Mouse (Mus musculus) T-helper 17 cell (primary cell): Measurements from ENCODE around the gene Ccdc86.

ENCODE experiments used
- in situ Hi-C, 2 experiments: fragments of 300-600 bp; cut with MboI, MseI; formaldehyde crosslinking; loops; 1 replicate in 1 of 2; 2 replicates in 1 of 2; pipeline ENCODE4 v1.15.1; 2025; ENCODE audit warnings: high pct_unique_total_duplicates in 2 of 2

The Ccdc86 gene

DNA sequence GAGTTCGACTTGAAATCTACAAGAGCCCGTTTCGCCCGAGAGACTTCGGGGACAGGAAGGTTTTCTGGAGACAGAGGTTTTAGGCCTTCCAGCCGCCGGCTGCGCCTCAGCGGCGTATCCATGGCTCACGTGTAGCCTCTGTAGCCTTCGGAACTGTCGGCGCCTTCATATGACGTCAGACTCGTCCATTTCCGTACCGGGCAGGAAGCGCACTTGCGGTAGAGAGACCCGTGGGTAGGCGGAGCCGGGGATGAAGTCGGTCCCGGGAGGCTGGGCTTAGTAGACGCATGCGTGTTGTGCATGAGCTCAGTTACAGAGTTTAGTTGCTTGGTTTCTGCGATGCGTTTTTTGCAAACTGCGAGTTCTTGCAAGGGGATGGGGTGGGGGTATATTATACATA is at the start of gene Ccdc86:
TSS of gene Ccdc86 (minus strand) at position 155 of the 400 bp plus-strand sequence.
- in situ Hi-C loops, result no loop called here

DNA sequence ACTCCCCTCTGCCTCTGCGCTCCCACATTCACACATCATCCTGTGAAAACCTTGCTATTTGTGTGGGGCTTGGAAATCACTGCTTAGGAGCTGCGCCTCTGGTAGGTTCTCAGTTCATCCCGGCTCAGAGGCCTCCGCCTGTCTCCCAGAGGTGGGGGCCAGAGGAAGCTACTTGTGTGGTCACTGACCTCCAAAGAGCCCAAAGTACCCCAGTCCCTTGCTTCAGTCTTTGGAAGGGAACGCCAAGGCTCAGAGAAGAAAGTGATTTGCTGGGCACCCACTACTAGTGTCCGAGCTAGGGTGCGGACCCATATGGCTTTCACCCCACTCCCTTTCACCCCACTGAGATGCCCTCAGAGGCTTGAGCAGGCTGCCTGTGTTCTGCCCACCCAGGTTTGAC is 44.1 kb upstream of the Ccdc86 start, which contains the start of gene Ms4a15:
TSS of gene Ms4a15 (minus strand) at position 101 of the 400 bp plus-strand sequence.
- in situ Hi-C loops, result no loop called here

DNA sequence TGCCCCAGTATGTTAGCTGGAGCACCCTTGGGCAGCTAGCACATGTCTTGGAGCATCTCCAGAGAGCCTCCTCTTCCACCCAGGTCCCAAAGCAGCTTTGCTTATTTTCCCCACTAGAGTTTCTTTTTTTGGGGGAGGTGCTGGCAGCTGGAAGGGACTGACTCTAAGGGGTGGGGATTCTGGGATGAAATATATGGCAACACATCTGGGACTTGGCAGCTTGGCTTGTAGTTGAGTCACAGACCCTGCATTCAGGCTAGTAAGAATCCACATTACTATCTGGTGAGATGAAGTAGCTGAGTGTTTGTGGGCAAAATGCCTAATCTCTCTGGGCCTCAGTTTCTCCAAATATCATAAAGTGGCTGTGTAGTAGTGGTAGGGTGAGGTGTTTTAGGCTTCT is 42.8 kb upstream of the Ccdc86 start:
- in situ Hi-C loops, result no loop called here

DNA sequence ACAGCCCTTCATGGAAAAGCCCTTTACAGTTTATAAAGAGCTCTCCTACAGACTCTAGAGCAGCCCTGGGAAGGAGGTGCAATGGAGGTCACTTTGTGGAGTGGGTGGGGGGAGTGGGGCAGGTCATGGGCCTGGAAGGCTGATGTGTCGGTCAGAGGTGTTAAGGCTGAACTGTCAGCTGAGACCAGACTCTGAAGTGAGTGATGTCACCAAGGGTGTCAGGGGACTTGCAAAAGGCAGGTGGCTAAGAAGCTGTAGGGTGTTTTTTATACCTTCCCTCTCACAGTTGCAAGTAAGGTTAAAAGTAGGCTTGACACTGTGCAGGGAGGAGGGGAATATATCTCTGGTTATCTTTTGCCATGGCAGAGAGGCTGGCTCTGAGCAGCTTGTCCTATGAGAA is 41.7 kb upstream of the Ccdc86 start:
- in situ Hi-C loops, result no loop called here

DNA sequence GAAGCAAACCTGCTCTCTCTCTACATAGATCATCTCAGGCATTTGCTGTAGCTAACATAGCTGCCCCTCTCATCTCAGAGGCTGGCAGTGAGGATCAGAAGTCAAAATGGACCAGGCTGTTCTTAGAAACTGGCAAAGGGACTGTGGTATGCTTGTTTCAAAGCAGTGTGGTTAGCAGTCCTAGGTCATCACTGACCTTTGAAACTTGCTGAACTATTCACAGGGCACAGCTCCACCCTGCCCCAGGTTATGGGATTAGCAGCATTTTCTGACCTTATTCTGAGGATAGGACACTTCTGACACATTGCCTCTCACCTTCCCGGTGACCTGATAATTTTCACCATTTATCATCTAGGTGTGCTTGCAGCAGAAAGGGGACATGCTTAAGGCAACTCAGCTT is 39.5 kb upstream of the Ccdc86 start:
- in situ Hi-C loops, result no loop called here

DNA sequence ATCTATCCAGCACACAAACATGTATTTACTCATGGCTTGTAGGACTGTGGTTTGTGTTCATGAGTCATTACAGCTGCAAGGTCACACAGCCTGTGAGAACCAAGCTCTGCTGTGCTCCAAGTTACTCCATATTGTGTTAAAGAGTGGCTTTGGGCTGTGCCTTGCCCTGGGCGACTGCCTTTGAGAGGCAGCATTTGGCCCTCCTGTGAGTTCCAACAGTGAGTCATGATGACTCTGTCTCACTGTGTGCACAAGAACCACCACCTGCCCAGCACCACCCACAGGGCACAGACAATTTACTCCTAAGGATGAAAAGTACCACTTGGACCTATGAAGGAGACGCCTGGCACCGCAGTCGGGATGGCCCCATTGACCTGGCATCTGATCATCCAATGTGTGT is 36.8 kb upstream of the Ccdc86 start:
- in situ Hi-C loops, result no loop called here

DNA sequence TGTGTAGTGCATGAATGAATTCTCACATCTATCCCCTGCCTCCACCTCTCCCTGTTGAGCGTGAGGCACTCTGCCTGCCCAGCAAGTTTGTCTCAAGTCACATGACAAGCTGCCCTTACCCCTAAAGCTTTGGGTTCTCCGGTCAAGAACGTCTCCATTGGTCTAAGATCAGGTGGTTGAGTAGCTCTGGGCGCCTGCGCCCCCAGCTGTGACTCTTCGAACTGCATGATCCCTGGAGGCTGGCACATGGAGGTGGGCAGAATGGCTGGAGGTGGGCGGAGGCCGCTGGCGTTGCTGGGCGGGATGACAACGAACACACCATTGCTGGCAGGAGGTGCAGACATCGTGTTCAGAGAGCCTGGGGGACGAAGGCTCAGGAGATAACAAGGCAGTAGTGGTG is 35.5 kb upstream of the Ccdc86 start:
- in situ Hi-C loops, result no loop called here

DNA sequence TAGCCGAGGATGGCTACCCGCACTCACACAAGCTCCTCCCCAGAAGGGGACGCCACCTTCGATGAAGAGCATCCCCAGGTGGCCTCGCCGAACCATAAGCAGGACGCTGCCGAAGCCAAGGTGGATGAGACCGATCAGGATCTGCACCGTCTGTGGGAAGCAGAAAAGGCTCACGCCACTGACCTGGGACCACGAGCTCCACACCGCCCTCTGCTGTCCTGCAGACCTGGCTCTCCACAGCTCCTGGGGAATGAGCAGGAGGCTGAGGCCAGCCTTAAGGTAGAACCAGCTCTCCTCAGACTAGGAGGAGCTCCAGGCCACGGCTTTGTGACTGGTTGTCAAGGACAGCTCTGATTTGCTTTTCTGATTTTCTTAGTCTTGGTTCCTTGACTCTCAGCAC is 34.1 kb upstream of the Ccdc86 start:
- in situ Hi-C loops, result no loop called here

DNA sequence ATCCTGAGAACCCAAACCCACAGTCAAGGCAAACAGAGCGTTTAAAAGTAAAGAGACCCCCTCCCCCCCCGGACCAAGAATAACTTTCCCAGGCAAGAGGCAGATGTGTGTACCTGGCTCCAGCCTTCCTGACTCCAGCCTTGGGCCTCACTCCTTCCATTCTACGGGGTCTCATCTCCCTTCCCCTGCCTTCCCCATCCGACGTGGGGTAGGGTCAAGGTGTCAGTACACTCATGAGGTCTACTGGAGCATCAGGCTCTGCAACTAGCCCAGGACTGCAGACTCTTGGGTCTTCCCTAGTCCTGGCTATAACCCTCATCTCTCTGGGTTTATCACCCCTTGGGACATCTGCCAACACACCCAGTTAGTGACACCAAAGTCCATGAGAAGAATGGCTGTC is 31.1 kb upstream of the Ccdc86 start:
- in situ Hi-C loops, result no loop called here

DNA sequence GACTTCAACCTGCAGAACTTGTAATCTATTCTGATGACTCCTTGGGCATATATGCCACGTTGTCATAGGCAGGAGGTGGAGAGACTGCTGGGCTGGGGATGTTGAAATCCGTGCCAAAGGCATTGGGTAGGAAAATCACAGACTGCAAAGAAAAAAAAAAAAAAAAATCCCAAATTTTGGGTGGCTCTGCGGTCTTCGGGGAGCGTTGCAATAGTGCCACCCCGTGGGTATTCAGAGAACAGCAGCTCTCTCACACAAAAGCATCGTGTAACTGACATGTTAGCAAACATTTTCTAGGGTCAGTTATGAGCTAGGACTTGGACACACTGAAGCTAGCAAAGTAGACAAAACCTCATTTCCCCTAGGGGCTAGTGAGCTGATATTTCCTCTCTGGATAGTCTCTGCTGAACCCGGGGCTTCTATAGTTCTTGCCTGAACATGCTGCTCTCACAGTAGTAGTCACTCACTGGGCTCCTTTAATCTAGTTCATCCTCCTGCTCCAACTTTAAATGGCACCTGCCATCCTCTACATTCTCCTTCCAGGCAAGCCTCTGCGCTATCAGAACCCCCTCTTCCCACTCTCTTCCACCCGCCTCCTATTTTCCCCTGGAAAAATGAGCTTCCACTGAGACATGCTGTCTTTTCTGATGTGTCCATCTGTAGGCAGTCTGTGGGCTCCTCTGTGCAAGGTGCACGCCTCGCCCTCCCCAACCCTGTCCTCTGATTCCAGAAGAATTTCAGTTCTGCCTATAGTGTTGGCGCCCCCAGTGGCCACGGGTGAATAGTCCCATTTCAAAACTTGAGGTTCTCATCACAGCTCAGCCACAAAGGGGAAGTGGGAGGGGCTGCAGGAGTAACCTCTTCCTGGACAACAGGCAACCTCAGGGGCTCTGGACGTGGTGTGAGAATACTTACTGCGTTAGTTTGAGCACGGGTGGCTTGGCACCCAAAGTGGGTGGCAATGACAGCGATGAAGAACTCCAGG is 30.4 kb upstream of the Ccdc86 start:
- in situ Hi-C loops, result no loop called here

DNA sequence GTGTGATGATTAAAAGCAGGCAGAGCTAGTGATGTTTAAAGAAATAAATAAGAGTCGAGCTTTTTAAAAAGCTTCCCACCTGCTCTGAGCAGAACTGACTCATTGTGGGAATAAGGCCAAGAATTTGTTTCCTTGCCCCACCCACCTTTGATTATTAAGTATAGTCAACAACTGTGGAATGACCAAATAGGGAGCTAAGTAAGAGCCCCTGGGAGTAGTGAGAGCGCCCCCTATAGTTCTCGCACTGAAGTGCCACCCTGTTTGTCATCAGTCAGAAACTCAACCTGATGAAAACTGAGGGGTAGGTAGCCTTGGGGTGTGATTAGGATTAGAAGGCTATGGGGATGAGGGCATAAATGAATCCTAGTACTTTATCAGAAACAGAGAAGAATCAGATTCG is 27.3 kb upstream of the Ccdc86 start:
- in situ Hi-C loops, result no loop called here

DNA sequence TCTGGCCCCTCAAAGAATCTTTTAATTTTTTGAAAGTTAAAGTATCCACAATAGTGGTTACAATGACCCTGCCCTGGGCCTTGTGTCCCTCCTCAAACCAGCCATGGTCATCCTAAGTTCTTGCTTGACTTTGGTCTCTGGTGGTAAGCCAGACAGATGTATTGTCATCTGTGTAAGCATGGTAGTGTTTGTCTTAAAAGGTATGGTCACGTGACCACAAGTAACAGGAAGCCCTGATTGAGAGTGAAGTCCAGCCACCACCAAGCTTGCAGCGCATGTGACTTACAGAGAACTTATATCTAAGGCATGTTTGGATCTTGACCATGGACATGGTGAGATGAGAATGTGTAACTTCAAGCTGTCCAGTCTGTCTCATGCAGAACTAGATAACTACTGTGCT is 26.1 kb upstream of the Ccdc86 start:
- in situ Hi-C loops, result no loop called here

DNA sequence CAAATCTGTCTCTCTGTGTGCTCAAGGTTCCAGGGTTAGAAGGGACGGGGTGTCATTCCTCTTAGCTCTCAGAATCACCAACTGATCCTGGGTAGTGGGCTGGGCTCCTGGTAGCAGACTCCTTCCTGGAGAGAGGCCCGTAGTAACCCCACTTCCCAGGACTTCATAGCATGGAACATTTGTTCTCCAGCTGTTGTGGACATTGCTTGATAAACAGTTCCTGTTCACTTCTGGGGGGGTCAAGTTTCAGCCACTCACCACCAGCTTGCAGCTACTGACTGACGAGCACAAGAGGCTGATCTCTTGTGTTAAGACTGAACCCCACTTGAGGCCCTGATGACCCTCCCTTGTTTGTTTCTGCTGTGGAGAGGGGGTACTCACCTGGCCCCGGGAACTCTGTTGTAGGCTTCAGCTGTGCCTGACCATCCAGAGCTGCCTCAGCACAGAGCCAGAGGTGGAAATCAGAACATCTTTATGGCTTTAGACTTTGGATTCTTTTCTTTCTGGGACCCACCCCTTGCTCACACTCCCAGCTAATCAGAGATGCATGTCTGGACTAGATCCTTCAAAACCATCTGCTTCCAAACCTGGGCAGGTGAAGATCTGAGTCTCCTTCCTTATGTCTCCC is 25.3 kb upstream of the Ccdc86 start, which contains the start of gene Ms4a10:
TSS of gene Ms4a10 (minus strand) at position 433 of the 628 bp plus-strand sequence.
- in situ Hi-C loops, result no loop called here

DNA sequence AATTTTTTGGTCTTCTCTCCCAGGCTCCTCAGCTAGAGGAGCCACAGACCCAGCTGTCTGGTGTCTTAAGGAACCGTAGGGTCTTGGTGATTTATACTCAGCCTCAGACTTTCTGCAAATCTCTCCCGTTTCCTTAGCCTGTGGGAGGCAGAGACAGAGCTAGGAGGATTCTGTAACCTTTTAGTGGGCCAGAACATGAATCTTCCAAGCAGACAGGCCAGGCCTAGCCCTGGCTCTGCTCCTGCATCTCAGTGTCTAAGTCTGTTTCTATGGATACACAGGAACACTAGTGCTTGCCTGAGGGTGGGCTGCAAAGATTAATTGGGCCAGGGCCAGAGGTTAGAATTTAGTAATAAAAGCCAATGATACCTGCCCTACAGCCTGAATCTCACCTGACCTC is 24.1 kb upstream of the Ccdc86 start:
- in situ Hi-C loops, result no loop called here

DNA sequence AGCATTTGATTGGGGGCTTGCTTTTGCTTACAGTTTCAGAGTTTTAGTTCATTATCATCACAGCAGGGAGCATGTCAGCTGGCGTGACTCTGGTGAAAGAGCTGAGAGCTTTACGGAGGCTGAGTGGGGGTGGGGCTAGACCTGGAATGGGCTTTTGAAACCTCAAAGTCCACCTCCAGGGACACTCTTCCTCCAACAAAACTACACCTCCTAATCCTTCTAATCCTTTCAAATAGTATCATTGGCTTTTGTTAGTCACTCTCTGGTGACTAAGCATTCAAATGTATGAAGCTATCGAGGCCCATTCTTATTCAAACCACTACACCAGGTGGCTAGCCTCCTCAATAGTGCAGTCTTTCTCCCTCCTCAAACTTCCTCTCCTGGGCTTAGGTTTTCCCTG is 23.6 kb upstream of the Ccdc86 start:
- in situ Hi-C loops, result no loop called here

DNA sequence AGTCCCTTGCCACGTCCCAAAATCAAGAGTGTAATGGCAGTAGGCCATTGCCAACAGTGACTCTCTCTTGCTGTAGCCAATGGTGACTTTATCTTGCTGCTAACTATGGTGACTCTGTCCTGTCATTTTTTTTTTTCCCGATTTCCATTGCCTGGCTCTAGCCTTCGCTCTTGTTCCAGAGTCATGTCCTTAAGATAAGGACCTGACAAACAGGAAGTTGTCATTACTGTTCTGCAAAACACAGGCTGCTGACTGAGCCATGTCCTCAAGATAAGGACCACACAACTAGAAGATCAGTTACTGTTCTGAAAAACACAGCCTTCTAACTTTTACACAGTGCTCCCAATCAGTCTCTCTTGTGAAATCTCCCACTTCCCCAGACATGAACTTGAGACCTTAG is 21.4 kb upstream of the Ccdc86 start:
- in situ Hi-C loops, result no loop called here

DNA sequence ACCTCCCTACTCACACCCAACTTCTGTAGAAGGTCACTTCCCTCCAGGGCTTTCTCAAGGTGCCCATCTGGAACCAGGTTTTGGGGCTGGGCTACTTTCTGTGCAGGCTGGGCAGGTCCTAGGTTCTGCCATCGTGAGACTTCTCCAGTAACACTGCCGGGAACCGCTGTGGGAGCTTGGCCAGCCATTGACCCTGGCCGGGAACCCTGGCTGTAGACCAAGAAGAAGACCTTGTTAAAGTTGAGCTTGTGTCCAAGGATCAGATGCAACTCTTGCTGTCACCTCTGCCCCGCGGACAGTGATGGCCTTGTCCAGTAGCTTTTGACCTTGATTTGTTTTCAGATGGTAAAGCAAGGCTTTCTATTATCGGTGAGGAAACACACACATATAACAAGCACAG is 19.5 kb upstream of the Ccdc86 start:
- in situ Hi-C loops, result no loop called here

DNA sequence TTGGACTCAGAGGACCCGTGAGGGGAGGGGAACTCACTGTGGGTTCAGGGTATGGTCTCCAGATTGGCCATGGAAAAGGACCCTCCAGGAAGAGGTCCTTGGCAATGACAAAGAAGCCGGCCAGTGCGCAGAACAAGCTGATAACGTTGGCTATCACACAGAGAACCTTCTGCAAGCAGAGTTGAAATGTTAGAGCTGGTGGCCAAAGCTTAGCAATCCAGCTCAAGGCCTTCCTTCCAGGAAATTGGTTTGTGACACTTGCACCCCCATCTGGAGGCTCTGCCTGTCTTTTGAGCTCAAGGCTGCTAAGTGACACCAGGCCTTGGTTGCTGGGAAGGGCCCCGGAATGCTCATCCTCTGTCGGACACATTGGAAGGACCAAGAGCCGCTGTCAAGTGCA is 16.7 kb upstream of the Ccdc86 start:
- in situ Hi-C loops, result no loop called here

DNA sequence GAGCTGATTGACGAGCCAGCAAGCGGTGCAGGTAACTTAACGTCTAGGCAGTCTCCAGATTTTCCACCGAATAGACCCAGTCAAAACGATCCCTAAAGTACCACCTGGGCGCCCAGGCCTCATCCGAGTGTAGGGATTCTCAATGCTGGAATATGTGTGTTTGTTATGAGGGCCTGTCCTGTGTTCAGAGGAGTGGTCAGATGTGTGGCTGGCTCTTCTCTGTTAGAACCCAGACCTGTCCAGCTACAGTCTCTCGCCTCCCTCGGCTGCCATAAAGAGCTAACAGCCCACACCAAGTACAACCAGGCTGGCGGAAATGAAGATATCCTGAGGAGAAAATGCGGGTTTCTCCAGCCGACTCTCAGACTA is 10.9 kb upstream of the Ccdc86 start:
- in situ Hi-C loops, result loop anchor here (5.0 kb wide), 3 partner anchors 48 to 288 kb away; no protein-coding TSS in a partner anchor

DNA sequence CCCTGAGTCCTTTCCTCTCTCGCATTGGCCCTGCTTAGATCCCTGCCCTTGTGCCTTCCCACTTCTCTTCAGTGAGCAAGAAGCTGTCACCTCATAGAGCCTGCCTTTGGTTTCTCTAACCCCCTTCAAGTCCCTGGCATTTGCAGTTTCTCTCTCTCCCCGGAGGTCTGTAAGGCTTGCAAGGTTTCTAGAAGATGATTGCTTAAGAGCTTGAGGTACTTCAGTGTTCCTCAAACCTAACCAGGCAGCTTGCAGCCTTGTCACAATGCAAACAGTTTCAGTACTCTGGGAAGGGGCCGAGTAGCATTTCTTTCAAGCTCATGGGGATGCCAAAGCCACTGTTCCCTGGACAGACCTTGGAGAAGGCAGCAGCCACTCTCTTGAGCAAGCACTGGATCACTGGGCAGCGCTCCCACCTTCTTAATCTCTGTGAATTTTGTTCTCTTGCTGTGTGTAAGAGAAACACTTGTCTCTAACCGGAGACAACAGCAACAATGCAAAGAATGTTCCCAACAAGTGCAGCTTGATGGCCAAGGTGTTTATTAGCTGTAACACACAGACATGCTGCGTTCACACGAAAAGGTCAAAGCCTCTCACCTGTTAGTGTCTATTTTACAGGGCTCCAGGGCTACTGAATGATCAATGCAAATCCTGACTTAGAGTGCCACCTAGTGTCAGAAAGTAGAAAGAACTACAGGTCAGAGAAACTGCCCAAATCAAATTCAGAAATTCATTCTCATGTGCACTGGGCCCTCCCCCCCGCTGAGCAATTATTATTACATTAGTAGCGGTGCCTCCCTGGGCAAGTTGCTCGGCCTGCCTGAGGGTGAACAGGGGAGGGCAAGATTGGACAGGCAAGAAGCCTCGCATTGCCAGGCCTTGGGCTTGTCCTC is 10.3 kb upstream of the Ccdc86 start:
- in situ Hi-C loops, result no loop called here

DNA sequence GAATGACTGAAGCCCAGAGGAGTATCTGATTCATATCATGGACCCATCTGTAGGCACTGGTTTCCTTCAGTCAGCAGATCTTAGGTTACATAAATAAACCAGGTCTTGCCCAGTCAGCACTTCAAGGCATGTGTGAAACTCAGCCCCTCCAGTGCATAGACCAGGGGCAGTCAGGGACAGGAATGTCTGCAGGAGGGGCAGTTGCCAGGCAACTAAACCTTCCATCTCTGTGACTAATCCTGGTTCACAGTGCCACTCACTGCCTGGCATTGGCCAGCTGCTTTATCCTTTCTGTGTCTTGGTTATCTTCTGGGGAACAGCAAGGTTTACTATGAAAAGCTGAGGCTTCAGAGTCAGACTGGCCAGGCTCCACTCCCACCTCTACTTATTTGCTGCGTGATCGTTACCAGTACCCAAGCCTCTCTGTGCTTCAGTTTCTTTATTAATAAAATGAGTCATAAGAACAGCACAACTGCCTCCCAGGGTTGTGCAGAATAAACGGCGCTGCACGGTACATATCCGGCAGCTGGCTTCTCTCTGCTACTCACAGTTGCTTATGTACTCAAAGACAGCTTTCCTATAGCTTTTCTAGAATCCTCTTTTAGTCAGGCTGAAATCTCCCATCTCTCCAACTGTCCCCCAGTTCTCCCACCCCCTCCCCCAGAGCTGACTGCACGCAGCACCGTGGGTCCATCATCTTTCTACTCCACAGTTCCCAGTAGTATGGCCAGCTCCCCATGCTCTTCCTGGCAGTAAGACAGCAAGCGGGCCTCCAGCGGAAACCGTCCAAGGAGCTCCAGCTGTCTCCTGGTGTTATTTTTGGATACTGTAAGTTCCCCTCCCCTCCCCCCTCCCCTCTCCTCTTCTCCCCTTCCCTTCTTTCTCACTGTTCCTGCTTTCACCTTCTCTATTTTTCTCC is 3.2 kb upstream of the Ccdc86 start:
- in situ Hi-C loops, result no loop called here
